Mouse (Mus musculus) stomach, postnatal 0 days (tissue): Measurements from ENCODE around the gene Ttc12.

Source experiments
- CTCF ChIP-seq: IDR thresholded peaks from 2 replicates; pipeline ENCODE4 v1.5.1; 2016; ENCODE audit warnings: antibody characterized with exemption, low read depth, mild to moderate bottlenecking, moderate library complexity
- EP300 ChIP-seq: optimal IDR thresholded peaks from 2 replicates; pipeline ENCODE3; 2016; ENCODE audit warnings: antibody characterized with exemption

DNA sequence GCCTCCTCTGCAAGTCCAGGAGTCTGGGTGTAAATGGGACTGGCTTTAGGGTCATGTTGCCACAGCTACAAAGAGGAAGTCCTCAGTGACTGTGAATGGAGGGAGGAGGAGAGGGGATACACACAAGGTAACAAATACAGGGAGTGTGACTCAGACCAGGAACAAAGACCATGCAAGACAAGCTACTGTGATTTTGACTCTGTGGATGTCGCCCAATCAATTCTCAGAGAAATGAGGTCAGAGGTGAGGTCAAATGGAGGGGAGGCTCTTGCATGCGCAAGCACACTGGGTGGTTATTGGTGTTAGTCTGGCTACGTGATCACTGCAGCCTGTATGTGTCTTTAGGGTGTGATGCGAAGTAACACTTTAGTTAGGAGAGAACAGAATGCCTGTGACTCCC is 44.7 kb upstream of the Ttc12 start:
- TF ChIP-seq CTCF (no peak), EP300 (no peak)
